8 mouse cellular contexts compared by ENCODE assay signal in the genomic region with DNA sequence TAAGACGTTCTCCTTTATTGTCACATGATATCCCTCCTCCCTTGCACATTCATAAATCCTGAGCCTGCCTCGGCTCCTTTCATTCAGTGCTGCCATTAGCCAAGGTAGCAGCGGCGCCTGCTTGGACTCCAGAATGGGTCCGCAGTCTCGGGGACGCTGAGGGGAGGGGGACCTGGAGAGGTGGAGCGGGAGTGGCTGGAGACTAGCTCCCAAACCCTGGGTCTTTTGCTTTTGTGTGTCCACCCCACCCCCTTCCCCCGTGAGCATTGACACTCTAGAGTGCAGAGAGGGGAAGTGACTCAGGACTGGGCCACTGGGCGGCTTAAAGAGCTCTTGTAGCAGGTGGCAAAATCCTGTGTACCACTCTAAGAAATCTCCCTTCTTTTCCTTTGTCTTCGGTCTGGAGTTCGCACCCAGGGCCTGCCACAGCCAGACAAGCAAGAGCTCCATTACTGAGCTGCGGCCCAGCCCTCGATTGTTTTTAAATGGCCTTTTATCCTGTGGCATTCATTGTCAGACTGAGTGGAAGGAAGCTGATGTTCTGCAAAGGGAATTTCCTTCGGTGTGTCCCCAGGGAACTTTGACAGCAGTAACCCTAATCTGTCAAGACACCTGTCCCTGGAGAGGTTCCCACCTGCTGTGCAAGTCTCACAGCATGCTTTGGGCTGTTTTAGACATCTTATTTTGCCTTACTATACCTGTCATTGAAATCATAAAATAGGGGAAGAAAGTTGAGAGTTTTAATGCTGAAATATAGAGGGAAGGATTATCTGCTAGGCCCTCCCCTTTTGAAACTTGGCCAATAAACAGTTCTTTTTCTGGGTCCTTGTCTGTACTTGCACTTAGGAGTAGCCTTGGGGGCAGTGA. TPM values are rescaled to one million over a fixed set of nuclear protein-coding genes. Genes with fewer than 3 reads are reported as not detected.
DNase-seq lines count a peak whose midpoint lies in the region; ATAC-seq and TF ChIP-seq lines count a peak whose summit lies in the region.

No protein-coding gene starts in this region.

- H3K36me3 ChIP-seq in CH12.LX (replicated peaks in 1 of 2; ENCODE audit: control insufficient read depth in 1 of 2, insufficient read depth in 1 of 2, low read length in 1 of 2) = peaks cover 0 to 16% of the 10 kb centered on the region in 2 experiments
- H3K36me3 ChIP-seq in intestine, postnatal 0 days (ENCODE audit: control insufficient read depth, insufficient read depth) = no peaks in the 10 kb centered on the region
- H3K36me3 ChIP-seq in liver, postnatal 0 days (replicated peaks; ENCODE audit: insufficient read depth, low read length) = no peaks in the 10 kb centered on the region
- no peaks in the 10 kb centered on the region for H3K36me3 ChIP-seq in neural tube, embryonic 12.5 days

- no peak for TF ChIP-seq POLR2A in CH12.LX (IDR thresholded peaks at IDR 0.05; ENCODE audit: low read depth, low read length)

- H3K9ac ChIP-seq in CH12.LX (ENCODE audit: insufficient read depth, low read depth) = peak overlapping the region; percentile 97; the same call in 1 of the 2 replicates
- peak overlapping the region; percentile 91 for H3K9ac ChIP-seq in intestine, postnatal 0 days (ENCODE audit: low read depth, low read length)
- peak overlapping the region; percentile 94 for H3K9ac ChIP-seq in liver, postnatal 0 days (replicated peaks)
- H3K9ac ChIP-seq in neural tube, embryonic 12.5 days = peak overlapping the region; percentile 91

- TF ChIP-seq EP300 in CH12.LX (IDR thresholded peaks at IDR 0.05; ENCODE audit: low read length) = peak; percentile 84
- no peak for TF ChIP-seq EP300 in liver, postnatal 0 days (IDR thresholded peaks at IDR 0.05; ENCODE audit: low read depth)

- DNase-seq in CH12.LX (ENCODE audit: extremely low read depth) = peak; percentile 90
- DNase-seq in adrenal gland, adult 2 months = peak; percentile 83
- peak; percentile 58 for DNase-seq in embryo, embryonic 11.5 days (ENCODE audit: low read depth, low spot score)
- peak; percentile 67 to 79 for DNase-seq in heart, adult 18-20 months
- DNase-seq in liver, postnatal 0 days = peak; percentile 57
- DNase-seq in thymus, postnatal 14 days = peak; percentile 65

- peak overlapping the region; percentile 78 for H3K27ac ChIP-seq in CH12.LX (ENCODE audit: insufficient read depth, low read depth)
- peak overlapping the region; percentile 97 for H3K27ac ChIP-seq in intestine, postnatal 0 days (ENCODE audit: low read depth, low read length)
- H3K27ac ChIP-seq in liver, postnatal 0 days (ENCODE audit: low read depth) = peak overlapping the region; percentile 84
- H3K27ac ChIP-seq in neural tube, embryonic 12.5 days = peak overlapping the region; percentile 83

- 6% methylated on average over 15 of the region's 15 CpGs for WGBS in intestine, postnatal 0 days
- 5% methylated on average over 15 of the region's 15 CpGs for WGBS in liver, postnatal 0 days (ENCODE audit: insufficient replicate concordance)
- WGBS in neural tube, embryonic 12.5 days = 1% methylated on average over 15 of the region's 15 CpGs

- dilution Hi-C loops in CH12.LX (cut with MboI; ENCODE audit: extremely low pct_ligation_motif_present, extremely low pct_unique_long_range_greater_than_20kb, low sequenced_read_pairs) = no loop called here

- TF ChIP-seq CTCF in CH12.LX (conservative IDR thresholded peaks at IDR 0.05 in 1 of 2, IDR thresholded peaks at IDR 0.05 in 1 of 2; ENCODE audit: low read depth in 2 of 2, low read length in 2 of 2) = peak in 1 of 2 experiments; percentile 36; a peak in 1 of 4 replicates
- no peak for TF ChIP-seq CTCF in intestine, postnatal 0 days (IDR thresholded peaks at IDR 0.05; ENCODE audit: low read depth)
- no peak for TF ChIP-seq CTCF in liver, postnatal 0 days (IDR thresholded peaks at IDR 0.05; ENCODE audit: low read depth)

- H3K4me1 ChIP-seq in CH12.LX (ENCODE audit: control insufficient read depth in 1 of 2, insufficient read depth in 2 of 2) = peaks cover 7 to 74% of the 10 kb centered on the region in 2 experiments
- H3K4me1 ChIP-seq in intestine, postnatal 0 days (replicated peaks; ENCODE audit: control insufficient read depth, insufficient read depth, low read length) = peaks cover 8% of the 10 kb centered on the region; the same call in 1 of the 2 replicates
- H3K4me1 ChIP-seq in liver, postnatal 0 days (ENCODE audit: insufficient read depth) = peaks cover 27% of the 10 kb centered on the region
- H3K4me1 ChIP-seq in neural tube, embryonic 12.5 days = peaks cover 17% of the 10 kb centered on the region

- no peaks in the 10 kb centered on the region for H3K9me3 ChIP-seq in CH12.LX (replicated peaks; ENCODE audit: low read length)
- no peaks in the 10 kb centered on the region for H3K9me3 ChIP-seq in intestine, postnatal 0 days (ENCODE audit: control insufficient read depth)
- H3K9me3 ChIP-seq in liver, postnatal 0 days (ENCODE audit: low read length) = no peaks in the 10 kb centered on the region
- H3K9me3 ChIP-seq in neural tube, embryonic 12.5 days = no peaks in the 10 kb centered on the region

- peaks cover 2% of the 10 kb centered on the region for H3K27me3 ChIP-seq in CH12.LX (replicated peaks)
- H3K27me3 ChIP-seq in intestine, postnatal 0 days (replicated peaks; ENCODE audit: control insufficient read depth, insufficient read depth, low read length) = no peaks in the 10 kb centered on the region
- H3K27me3 ChIP-seq in liver, postnatal 0 days (ENCODE audit: insufficient read depth, low read length) = no peaks in the 10 kb centered on the region
- no peaks in the 10 kb centered on the region for H3K27me3 ChIP-seq in neural tube, embryonic 12.5 days (replicated peaks)

- TF ChIP-seq RAD21 in CH12.LX (IDR thresholded peaks at IDR 0.05; ENCODE audit: low read depth, low read length) = 0 out of 2 replicates have a peak, but pooled peaks have one; percentile 0

- ATAC-seq in intestine, postnatal 0 days = peak; percentile 23
- ATAC-seq in liver, postnatal 0 days = no peak; the same call in 1 of the 2 replicates
- peak; percentile 64 for ATAC-seq in neural tube, embryonic 12.5 days (ENCODE audit: low FRiP score, low read depth)

- H3K4me2 ChIP-seq in CH12.LX (ENCODE audit: insufficient read depth, low read depth, poor library complexity, severe bottlenecking) = peak overlapping the region; percentile 75
- peak overlapping the region; percentile 90 for H3K4me2 ChIP-seq in intestine, postnatal 0 days (replicated peaks; ENCODE audit: low read depth)
- H3K4me2 ChIP-seq in liver, postnatal 0 days (ENCODE audit: low read depth, low read length) = peak overlapping the region; percentile 94
- H3K4me2 ChIP-seq in neural tube, embryonic 12.5 days (replicated peaks) = peak overlapping the region; percentile 73

- in situ Hi-C loops in CH12.LX (cut with MboI; ENCODE audit: low pct_ligation_motif_present, low pct_unique_long_range_greater_than_20kb, low sequenced_read_pairs) = loop anchor here (10.0 kb wide), 1 partner anchor 149 kb away; no protein-coding TSS in a partner anchor

- H3K79me2 ChIP-seq in CH12.LX (replicated peaks; ENCODE audit: control insufficient read depth, extremely low read depth, insufficient read depth, poor library complexity, severe bottlenecking) = peaks cover 26% of the 10 kb centered on the region

- peak overlapping the region; percentile 84 to 89 (median 87) for H3K4me3 ChIP-seq in CH12.LX (replicated peaks in 1 of 3; ENCODE audit: low read depth in 2 of 3, low read length in 2 of 3, poor library complexity in 1 of 3)
- H3K4me3 ChIP-seq in intestine, postnatal 0 days (ENCODE audit: low read depth, low read length) = peak overlapping the region; percentile 70
- peak overlapping the region; percentile 72 for H3K4me3 ChIP-seq in liver, postnatal 0 days (ENCODE audit: low read depth, low read length)
- H3K4me3 ChIP-seq in neural tube, embryonic 12.5 days = peak overlapping the region; percentile 89

TF ChIP-seq in CH12.LX, 34 proteins besides CTCF, POLR2A, EP300 and RAD21 (continues in another document):
- TF ChIP-seq MAFK (IDR thresholded peaks at IDR 0.05; ENCODE audit: insufficient replicate concordance, low read length) = peak; percentile 52; the same call in 1 of the 2 replicates
- peak; percentile 27 for TF ChIP-seq SMC3 (IDR thresholded peaks at IDR 0.05; ENCODE audit: low read depth, low read length)
- no peak for TF ChIP-seq USF2 (conservative IDR thresholded peaks at IDR 0.05; ENCODE audit: low read depth, low read length)
- TF ChIP-seq ELF1 (IDR thresholded peaks at IDR 0.05; ENCODE audit: low read depth, low read length) = no peak; the same call in 1 of the 2 replicates
- peak; percentile 76 for TF ChIP-seq BHLHE40 (IDR thresholded peaks at IDR 0.05; ENCODE audit: low read depth, low read length)
- no peak for TF ChIP-seq GABPA (IDR thresholded peaks at IDR 0.05; ENCODE audit: insufficient replicate concordance, low read depth, low read length)
- 0 out of 2 replicates have a peak, but pooled peaks have one; percentile 15 for TF ChIP-seq E2F4 (IDR thresholded peaks at IDR 0.05; ENCODE audit: insufficient replicate concordance, low read depth, low read length)
- TF ChIP-seq TCF12 (IDR thresholded peaks at IDR 0.05; ENCODE audit: low read depth, low read length) = peak; percentile 85
- peak; percentile 83 for TF ChIP-seq CHD2 (IDR thresholded peaks at IDR 0.05; ENCODE audit: low read length)
- TF ChIP-seq ZC3H11A (IDR thresholded peaks at IDR 0.05; ENCODE audit: low read depth, low read length) = no peak
- TF ChIP-seq MAZ (IDR thresholded peaks at IDR 0.05; ENCODE audit: low read depth, low read length) = peak; percentile 81
- no peak for TF ChIP-seq JUND (conservative IDR thresholded peaks at IDR 0.05; ENCODE audit: low read depth, low read length)
- TF ChIP-seq MYC (IDR thresholded peaks at IDR 0.05; ENCODE audit: low read depth, low read length) = peak; percentile 42; the same call in 1 of the 2 replicates
- TF ChIP-seq IRF4 (IDR thresholded peaks at IDR 0.05; ENCODE audit: low read depth, low read length) = peak; percentile 70
- no peak for TF ChIP-seq PAX5 (IDR thresholded peaks at IDR 0.05; ENCODE audit: low read length)
- peak; percentile 92; the same call in 1 of the 2 replicates for TF ChIP-seq MXI1 (IDR thresholded peaks at IDR 0.05; ENCODE audit: low read depth, low read length)
- no peak for TF ChIP-seq CHD1 (IDR thresholded peaks at IDR 0.05; ENCODE audit: low read depth, low read length)
- peak; percentile 82 for TF ChIP-seq MAX (IDR thresholded peaks at IDR 0.05; ENCODE audit: low read length)

RNA-seq across cellular contexts. Expression of gene Spred2, which starts 2.0 kb away (rescaled TPM):
- 3.2 and 4.2 TPM in 2 replicates for total RNA-seq in CH12.LX (2012; rRNA removed)
- total RNA-seq in CH12.LX (2014; rRNA removed) = 0.85 and 1.4 TPM in 2 replicates
- polyA plus RNA-seq in CH12.LX (2012; ENCODE audit: insufficient read length, low read depth) = 15.8 and 15.9 TPM in 2 replicates
- total RNA-seq in adrenal gland, adult 2 months (2021) = 10 to 100 TPM; 27.5 to 34.0 TPM
- polyA plus RNA-seq in adrenal gland, adult 2 months (2012; rRNA removed) = 26.3 and 36.6 TPM in 2 replicates
- total RNA-seq in heart, adult 18-20 months (2021) = 10 to 100 TPM; 18.0 to 20.7 TPM
- 5.6 and 5.7 TPM in 2 replicates for polyA plus RNA-seq in intestine, postnatal 0 days (2015; fragmentation: Nextera tagmentation; extraction: Ambion mirVana)
- polyA plus RNA-seq in liver, postnatal 0 days (2015; fragmentation: Nextera tagmentation; extraction: Ambion mirVana) = 1.3 and 1.4 TPM in 2 replicates
- 5.5 and 5.7 TPM in 2 replicates for polyA plus RNA-seq in neural tube, embryonic 12.5 days (2016; fragmentation: Nextera tagmentation; extraction: Ambion mirVana)
